Mouse (Mus musculus): ENCODE data around the gene Mlst8.

Gene Mlst8

DNA sequence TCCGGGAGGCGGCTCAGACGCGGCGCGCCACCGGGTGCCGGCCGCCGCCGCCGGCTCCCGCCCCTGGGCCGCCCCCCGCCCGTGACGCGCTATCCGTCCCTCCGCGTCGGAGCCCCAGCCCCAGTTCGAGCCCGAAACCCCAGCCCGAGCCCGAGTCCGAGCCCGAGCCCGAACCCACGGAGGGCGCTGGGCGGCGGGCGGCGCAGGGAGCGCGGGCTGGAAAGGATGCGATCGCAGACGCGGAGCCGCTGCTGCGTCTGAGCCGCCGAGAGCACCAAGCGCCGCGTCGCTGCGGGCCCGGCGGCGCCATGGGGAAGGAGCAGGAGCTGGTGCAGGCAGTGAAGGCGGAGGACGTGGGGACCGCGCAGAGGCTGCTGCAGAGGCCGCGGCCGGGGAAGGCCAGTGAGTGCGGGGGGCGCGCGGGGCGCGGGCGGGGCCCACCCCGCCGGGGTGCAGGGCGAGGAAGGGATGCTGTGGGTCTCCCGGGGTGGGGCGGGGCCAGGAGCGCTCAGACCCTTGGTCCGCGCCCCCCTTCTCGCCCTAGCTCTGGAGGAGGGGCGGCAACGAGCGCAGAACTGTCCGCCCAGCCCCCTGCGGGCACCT, 9.9 kb upstream of the Mlst8 start:
- peak; percentile 47 to 60 for DNase-seq

DNA sequence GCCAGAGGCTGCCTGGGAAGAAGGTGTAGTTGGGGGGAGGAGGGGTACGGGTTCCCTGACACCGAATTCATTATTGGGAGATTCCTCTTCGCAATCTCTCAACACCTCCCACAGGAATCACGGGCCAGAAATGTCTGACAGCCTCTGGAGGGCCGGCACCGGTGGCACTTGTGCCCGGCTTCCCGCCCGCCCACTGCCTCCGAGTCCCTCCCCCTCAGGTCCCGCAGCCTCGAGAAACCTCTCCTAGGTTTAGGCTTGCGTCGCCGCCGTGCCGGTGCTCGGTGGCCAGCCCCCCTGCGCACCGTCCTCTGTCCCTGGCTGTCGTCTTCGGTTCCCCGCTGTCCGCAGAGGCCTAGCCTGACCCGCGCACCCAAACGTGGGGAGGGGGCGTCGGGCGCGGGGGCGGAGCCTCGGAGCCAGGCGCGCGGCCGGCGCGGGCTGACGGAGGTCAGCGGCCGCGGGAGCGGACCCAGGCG, 9.3 kb upstream of the Mlst8 start, which contains the start of gene Caskin1:
Caskin1 (plus strand) TSS at position 416 of the 476 bp plus-strand sequence.
- DNase-seq = peak; percentile 67 to 72

DNA sequence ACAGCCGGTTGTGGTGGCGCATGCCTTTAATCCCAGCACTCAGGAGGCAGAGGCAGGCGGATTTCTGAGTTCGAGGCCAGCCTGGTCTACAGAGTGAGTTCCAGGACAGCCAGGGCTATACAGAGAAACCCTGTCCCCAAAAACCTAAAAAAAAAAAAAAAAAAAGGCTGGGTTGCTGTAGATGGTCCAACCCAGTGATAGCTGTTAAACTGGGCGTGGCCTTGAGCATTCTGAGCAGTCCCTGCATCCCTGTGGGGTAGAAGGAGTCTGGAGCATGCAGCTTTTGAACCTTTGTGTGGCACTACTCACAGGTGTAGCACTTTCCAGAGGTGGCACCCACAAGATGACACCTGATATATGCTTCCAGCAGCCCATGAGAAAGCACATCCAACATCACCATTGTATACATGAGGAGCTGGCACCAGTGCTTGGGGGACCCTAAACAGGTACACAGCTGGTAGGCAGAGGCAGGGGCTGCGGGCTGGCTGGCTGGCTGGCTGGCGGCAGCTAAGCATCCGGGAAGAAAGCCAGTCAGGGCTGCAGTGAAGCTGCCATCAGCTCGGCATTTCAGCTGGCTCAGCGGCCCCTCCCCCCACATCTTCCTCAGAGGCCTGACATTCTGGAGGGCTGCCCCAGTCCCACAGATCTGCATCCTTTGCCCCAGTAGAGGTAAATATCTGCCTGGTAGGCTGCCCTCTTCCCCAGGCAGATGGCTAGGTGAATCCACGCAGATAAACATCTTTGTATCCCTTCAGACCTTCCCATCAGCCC, 6.4 kb upstream of the Mlst8 start:
- peak; percentile 13 to 46 for DNase-seq

DNA sequence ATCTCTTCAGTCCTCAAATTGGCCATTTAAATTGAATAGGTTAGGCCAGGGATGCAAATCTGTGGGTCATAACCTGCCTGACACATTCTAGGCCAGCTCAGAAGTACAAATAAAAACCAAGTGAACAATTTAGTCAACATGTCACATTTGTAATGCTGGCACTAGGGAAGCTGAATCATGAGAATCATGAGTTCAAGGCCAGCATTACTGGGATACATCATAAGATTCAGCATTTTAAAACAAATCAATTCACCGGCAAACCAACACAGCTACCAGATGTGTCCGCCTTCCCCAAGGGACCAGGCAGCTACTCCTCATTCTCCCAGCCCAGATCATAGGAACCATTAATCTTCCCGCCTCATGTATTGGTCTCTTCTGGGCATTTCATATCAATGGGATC, 4.6 kb upstream of the Mlst8 start:
- no peak for DNase-seq

DNA sequence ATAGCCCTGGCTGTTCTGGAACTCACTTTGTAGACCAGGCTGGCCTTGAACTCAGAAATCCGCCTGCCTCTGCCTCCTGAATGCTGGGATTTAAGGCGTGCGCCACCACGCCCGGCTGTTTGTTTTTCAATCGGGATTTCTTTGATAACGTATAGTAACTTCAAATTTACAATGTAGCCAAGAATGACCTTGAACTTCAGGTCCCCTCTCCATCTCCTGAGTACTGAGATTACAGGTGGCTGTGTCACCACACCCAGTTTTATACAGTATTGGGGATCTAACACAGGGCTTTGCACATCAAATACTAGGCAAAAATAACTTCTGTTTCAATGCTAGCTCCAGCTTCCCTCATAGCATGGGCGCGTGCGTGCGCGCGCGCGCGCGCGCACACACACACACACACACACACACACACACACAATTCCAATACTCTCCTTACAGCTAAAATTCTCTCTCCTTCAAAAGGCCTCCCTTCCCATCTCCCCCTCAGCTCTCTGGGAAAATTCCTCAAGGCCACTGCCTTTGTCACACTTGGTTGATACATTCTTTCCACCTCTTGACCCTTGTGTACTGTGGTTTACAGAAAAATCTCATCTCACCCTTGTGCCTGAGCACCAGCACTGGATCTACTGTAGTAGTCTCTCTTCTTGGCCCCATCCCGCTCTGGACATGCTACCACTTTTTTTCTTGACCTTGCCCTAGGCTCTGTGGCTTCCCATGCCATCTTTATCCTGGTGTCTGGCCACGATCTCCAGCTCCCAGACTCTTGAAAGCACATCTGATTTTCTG, 2.3 kb upstream of the Mlst8 start:
- DNase-seq = no peak

GRCm38 (mm10) chr17:24480201-24480826, 1.4 kb upstream of the Mlst8 start:
- no peak for DNase-seq

DNA sequence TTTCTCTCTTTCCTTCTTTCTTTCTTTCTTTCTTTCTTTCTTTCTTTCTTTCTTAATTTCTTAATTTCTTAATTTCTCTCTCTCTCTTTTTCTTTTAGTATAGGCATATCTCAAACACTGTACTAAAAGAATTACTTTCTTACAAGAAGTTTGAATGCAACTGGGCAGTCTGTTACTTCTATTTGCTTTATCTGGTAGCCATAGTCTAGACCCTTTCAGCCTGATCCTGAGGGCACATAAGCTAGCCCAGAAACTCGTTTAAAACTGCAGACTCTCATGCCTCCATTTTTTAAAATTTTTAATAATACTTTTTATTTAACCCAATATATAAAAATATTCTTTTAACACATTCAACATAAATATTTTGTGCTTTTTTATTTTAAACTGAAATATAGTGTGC, 553 bp upstream of the Mlst8 start:
- no peak for DNase-seq

DNA sequence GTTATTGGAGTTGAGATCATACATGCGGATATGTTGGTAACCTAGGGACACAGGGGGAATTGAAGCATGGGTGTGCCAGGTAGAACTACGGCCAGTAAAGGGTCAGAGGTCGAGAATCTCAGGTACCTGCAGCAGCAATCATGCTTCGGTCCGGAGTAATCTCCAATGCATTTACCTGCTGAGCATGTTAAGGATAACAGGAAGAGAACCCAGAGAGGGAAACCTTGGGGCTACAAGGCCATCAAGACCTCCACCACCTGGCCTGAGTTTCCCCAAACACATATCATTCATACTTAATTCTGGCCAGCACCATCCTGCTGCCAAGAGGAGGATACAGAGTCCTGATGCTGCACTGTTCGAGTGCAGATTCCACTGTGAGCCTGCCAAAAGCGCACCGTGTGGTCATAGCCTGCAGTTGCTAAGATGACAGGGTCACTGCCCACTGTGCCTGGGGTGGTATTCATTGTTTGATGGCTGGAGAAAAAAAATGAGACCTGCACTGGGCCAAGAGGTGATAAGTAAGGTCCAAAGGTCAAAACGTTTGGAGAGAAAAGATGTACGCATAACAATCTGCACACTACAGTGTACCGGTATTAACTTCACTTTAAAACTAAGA, 785 bp downstream of the Mlst8 start:
- DNase-seq = peak; percentile 43

- no peak for DNase-seq
Observed at GRCm38 (mm10) chr17:24477053-24477984, 1.6 kb downstream of the Mlst8 start.

DNA sequence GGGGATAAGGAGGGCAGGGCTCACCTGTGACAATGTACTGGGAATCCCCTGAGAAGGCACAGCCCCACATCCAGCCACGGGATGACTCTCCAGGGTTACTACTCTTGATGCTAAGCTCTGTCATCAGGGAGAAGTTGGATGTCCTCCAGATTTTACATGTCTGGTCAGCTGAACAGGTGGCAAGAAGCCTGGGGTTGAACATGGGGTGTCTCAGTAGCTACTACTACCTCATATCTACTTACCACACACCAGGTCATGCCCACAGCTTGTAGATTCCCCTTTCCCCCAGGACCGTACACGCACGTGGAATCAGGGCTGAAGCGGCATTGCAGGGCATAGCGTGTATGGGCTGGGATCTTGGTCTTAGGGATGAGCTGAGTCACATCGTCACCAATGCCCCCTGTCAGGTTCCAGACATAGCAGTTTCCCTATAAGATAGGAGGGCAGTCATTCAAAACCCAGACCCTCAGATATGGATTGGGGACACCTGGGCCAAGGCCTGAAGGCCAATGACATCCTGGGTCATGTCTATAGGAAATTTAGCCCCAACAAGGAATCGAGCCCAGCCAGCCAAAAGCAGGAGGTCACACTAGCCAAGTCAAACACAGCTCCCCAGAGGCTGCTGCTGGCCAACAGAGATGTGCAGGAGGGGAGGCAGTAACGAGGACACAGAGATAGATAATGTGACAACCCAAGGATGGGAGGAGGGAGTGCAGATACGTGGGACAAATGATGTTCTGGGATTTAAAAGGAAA, 2.7 kb downstream of the Mlst8 start:
- DNase-seq = no peak

- no peak for DNase-seq
Observed at GRCm38 (mm10) chr17:24475586-24475985, 3.3 kb downstream of the Mlst8 start.

DNA sequence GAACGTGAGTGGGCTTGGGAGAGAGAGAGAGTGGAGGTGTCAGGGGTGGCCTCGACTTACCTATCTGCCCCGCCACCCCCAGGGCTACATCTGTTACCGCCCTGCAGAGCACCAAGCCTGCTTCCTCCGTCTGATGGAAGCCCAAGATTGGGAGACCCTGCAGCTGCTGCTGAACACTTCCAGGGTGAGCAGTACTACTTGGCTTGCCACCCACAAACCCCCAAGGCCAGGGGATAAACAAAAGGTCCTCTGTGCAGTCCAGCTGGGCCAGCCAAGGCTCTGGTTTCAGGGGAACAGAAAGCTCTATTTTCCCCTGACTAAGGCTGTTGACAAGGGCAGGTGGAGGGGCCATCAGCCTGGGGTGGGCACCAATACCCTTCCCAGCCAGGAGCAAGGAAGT, 4.3 kb downstream of the Mlst8 start:
- no peak for DNase-seq

DNA sequence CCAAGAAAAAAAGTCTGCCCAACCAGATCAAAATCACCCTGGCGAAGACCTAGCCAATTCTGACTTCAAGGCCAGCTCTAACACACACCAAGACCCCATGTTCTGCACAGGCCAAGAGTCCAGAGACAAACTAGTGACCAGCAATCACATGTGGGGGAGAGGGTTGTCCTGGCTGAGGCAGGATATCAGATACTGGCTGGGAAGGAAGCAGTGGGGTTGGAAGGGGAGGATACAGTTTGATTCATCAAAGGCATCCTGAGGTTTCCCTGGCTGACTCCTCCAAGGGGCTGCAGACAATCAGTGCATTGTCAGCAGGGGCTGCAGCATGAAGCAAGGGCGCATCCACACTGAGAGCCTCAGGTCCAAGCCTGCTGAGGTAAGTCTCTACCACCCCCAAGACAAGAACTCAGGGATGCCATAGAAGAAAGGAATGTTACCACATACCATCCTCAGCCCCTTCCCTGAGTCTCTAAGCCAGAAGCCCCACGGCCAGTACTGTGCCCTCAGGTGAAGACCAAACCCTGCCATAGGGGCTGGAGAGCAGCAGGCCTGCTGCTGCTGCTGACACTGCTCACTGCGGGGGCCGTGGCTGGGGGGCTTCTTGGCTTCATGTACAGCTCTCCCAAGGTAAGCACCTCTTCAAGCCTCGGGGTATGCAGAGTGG, 5.1 kb downstream of the Mlst8 start, which contains the start of gene Bricd5:
Bricd5 (plus strand) TSS at position 273 of the 664 bp plus-strand sequence.
- no peak for DNase-seq

- DNase-seq = peak; percentile 62 to 75
Observed at GRCm38 (mm10) chr17:24472512-24472911, 6.4 kb downstream of the Mlst8 start.

DNA sequence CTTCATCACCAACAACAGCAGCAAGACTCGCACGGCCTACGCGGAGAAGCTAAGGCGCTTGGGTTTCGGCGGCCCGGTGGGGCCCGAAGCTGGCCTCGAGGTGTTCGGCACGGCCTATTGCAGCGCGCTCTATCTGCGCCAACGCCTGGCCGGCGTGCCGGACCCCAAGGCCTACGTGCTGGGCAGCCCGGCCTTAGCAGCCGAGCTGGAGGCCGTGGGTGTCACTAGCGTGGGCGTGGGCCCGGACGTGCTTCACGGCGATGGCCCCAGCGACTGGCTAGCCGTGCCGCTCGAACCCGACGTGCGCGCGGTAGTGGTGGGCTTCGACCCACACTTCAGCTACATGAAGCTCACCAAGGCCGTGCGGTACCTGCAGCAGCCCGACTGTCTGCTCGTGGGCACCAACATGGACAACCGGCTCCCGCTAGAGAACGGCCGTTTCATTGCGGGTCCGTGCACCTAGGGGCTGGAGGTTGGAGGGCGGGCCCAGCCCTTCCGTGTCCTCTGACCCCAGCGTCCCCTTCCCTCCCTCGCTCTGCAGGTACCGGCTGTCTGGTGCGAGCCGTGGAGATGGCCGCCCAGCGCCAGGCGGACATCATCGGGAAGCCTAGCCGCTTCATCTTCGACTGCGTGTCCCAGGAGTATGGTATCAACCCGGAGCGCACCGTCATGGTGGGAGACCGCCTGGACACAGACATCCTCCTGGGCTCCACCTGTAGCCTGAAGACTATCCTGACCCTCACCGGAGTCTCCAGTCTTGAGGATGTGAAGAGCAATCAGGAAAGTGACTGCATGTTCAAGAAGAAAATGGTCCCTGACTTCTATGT, 8.0 kb downstream of the Mlst8 start:
- DNase-seq = peak; percentile 43 to 54

- DNase-seq = peak; percentile 100
Observed at GRCm38 (mm10) chr17:24469910-24470602, 8.8 kb downstream of the Mlst8 start, which contains the start of the genes E4f1 and Pgp. E4f1 (minus strand) TSS chr17:24470313. Pgp (plus strand) TSS chr17:24470392.

DNA sequence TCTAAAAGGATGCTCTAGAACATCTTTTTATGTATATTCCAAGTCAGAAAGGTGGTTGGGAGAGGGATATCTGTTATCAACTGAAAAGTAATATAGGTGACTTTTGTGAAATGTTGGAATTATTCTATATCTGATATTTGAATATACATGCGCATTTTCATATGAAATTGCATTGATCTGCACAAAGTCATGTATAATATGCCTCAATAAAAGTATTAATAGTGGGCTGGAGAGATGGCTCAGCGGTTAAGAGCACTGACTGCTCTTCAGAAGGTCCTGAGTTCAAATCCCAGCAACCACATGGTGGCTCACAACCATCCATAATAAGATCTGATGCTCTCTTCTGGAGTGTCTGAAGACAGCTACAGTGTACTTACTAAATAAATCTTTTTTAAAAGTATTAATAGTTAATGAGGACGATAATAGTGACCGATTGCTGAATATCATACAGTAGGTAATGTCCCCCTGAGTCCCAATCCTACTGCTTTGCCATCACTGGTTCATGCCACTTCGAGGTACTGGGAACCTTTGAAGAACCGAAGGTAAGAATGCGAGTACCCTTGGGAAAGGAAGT, 9.5 kb downstream of the Mlst8 start:
- no peak for DNase-seq

Data from cerebellum, postnatal 36 days (tissue).